Mouse (Mus musculus) megakaryocyte, adult 5-6 weeks (primary cell): ENCODE measurements around the gene Olfr911-ps1. TPM values are rescaled to one million over a fixed set of nuclear protein-coding genes. Genes with fewer than 3 reads are reported as not detected.

Experiments
- ATAC-seq: 2 replicates; pipeline ENCODE4 v1.8.0; 2016; ENCODE audit warnings: mild to moderate bottlenecking, inconsistent platforms; ENCODE audit not compliant: poor library complexity, severe bottlenecking
- total RNA-seq, 2 experiments: library from RNA; stranded (forward) in 1 of 2; stranded (reverse) in 1 of 2; fragments of 153-499, 151-499 nt in 1 of 2; fragments of 221-1000, 200-1000 nt in 1 of 2; gene quantifications; 2 replicates each; pipeline versions ENCODE4 v1.2.3 to v1.2.4; 2015 to 2017

Gene Olfr911-ps1
- total RNA-seq (2015) (not detected in 2 replicates), total RNA-seq (2017) (not detected in 2 replicates)

DNA sequence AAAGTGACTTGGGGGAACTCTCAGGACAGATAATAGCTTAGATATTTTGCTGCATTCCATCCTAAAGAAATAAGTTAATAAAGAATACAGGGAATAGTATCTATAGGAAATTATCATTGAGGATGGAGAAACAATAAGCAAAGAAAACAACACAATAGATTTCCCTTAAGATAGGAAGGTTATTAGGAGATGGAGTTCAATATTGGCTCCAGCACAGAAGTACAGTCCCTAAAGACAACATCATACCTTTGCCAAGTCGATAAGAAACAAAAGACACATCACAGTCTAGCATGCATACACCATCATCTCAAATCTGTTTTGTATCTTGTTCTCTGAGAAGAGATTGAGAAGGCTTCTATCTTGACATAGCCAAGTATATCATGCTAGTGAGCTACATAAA is at the start of gene Olfr911-ps1:
Olfr911-ps1 (plus strand) TSS at position 301 of the 400 bp plus-strand sequence.
- no peak for ATAC-seq

- no peak for ATAC-seq
Measured at GRCm38 (mm10) chr9:38486785-38487184, 34.6 kb upstream of the Olfr911-ps1 start, which contains the start of gene Olfr906. Gene Olfr906 (plus strand): TSS chr9:38487085.

DNA sequence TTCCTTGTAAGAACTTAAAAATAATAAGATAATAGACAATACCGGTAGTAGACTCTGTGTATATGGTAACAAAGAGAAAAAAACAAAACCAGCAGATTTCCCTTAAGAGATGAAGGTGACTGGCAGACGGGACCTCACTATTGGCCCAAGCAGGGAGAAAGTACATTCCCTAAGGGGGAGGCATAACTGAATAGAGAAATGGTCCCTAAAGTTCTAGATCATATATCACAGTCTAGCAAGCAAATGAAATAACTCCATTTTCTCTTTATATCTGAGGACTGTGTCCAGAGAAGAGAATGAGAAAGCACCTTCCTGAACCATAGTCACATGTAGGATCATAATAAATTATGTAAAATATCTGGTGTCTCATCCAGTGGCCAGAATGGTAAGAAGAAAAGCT is 25.9 kb upstream of the Olfr911-ps1 start, which contains the start of gene Olfr907:
Olfr907 (plus strand) TSS at position 301 of the 400 bp plus-strand sequence.
- no peak for ATAC-seq

- ATAC-seq: no peak
Measured at GRCm38 (mm10) chr9:38512353-38512752, 9.0 kb upstream of the Olfr911-ps1 start.

GRCm38 (mm10) chr9:38537549-38537948 is 16.2 kb downstream of the Olfr911-ps1 start, which contains the start of gene Olfr910:
Gene Olfr910 (plus strand): TSS chr9:38537849.
- ATAC-seq: no peak

Other genes starting within 250 kb of the Olfr911-ps1 start
- not detected in 2 replicates for gene Olfr896-ps1, start 230.5 kb upstream of the Olfr911-ps1 start, total RNA-seq (2015)
- not detected in 2 replicates for gene Olfr896-ps1, start 230.5 kb upstream of the Olfr911-ps1 start, total RNA-seq (2017)
- not detected in 2 replicates for gene Olfr25, start 192.5 kb upstream of the Olfr911-ps1 start, total RNA-seq (2015)
- not detected in 2 replicates for gene Olfr25, start 192.5 kb upstream of the Olfr911-ps1 start, total RNA-seq (2017)
- not detected in 2 replicates for gene Olfr898, start 173.2 kb upstream of the Olfr911-ps1 start, total RNA-seq (2015)
- gene Olfr898, start 173.2 kb upstream of the Olfr911-ps1 start, total RNA-seq (2017): not detected in 2 replicates
- not detected in 2 replicates for gene Olfr250, start 154.7 kb upstream of the Olfr911-ps1 start, total RNA-seq (2015)
- not detected in 2 replicates for gene Olfr250, start 154.7 kb upstream of the Olfr911-ps1 start, total RNA-seq (2017)
- gene Olfr251, start 144.5 kb upstream of the Olfr911-ps1 start, total RNA-seq (2015): not detected in 2 replicates
- not detected in 2 replicates for gene Olfr251, start 144.5 kb upstream of the Olfr911-ps1 start, total RNA-seq (2017)
- not detected in 2 replicates for gene Olfr147, start 119.9 kb upstream of the Olfr911-ps1 start, total RNA-seq (2015)
- not detected in 2 replicates for gene Olfr147, start 119.9 kb upstream of the Olfr911-ps1 start, total RNA-seq (2017)
- not detected in 2 replicates for gene Olfr901, start 92.1 kb upstream of the Olfr911-ps1 start, total RNA-seq (2015)
- not detected in 2 replicates for gene Olfr901, start 92.1 kb upstream of the Olfr911-ps1 start, total RNA-seq (2017)
- not detected in 2 replicates for gene Olfr902, start 73.9 kb upstream of the Olfr911-ps1 start, total RNA-seq (2015)
- gene Olfr902, start 73.9 kb upstream of the Olfr911-ps1 start, total RNA-seq (2017): not detected in 2 replicates
- not detected in 2 replicates for gene Olfr904, start 58.4 kb upstream of the Olfr911-ps1 start, total RNA-seq (2015)
- gene Olfr904, start 58.4 kb upstream of the Olfr911-ps1 start, total RNA-seq (2017): not detected in 2 replicates
- not detected in 2 replicates for gene Olfr905, start 50.5 kb upstream of the Olfr911-ps1 start, total RNA-seq (2015)
- gene Olfr905, start 50.5 kb upstream of the Olfr911-ps1 start, total RNA-seq (2017): not detected in 2 replicates
- gene Olfr906, start 34.5 kb upstream of the Olfr911-ps1 start, total RNA-seq (2015): not detected in 2 replicates
- not detected in 2 replicates for gene Olfr906, start 34.5 kb upstream of the Olfr911-ps1 start, total RNA-seq (2017)
- not detected in 2 replicates for gene Olfr907, start 25.8 kb upstream of the Olfr911-ps1 start, total RNA-seq (2015)
- not detected in 2 replicates for gene Olfr907, start 25.8 kb upstream of the Olfr911-ps1 start, total RNA-seq (2017)
- gene Olfr910, start 16.3 kb downstream of the Olfr911-ps1 start, total RNA-seq (2015): not detected in 2 replicates
- gene Olfr910, start 16.3 kb downstream of the Olfr911-ps1 start, total RNA-seq (2017): not detected in 2 replicates
- gene Olfr912, start 58.6 kb downstream of the Olfr911-ps1 start, total RNA-seq (2015): not detected in 2 replicates
- not detected in 2 replicates for gene Olfr912, start 58.6 kb downstream of the Olfr911-ps1 start, total RNA-seq (2017)
- gene Olfr913, start 71.2 kb downstream of the Olfr911-ps1 start, total RNA-seq (2015): not detected in 2 replicates
- not detected in 2 replicates for gene Olfr913, start 71.2 kb downstream of the Olfr911-ps1 start, total RNA-seq (2017)
- gene Olfr914, start 83.5 kb downstream of the Olfr911-ps1 start, total RNA-seq (2015): not detected in 2 replicates
- gene Olfr914, start 83.5 kb downstream of the Olfr911-ps1 start, total RNA-seq (2017): not detected in 2 replicates
- not detected in 2 replicates for gene Olfr916, start 138.3 kb downstream of the Olfr911-ps1 start, total RNA-seq (2015)
- not detected in 2 replicates for gene Olfr916, start 138.3 kb downstream of the Olfr911-ps1 start, total RNA-seq (2017)
- not detected in 2 replicates for gene Olfr917, start 144.3 kb downstream of the Olfr911-ps1 start, total RNA-seq (2015)
- not detected in 2 replicates for gene Olfr917, start 144.3 kb downstream of the Olfr911-ps1 start, total RNA-seq (2017)
- gene Olfr918, start 153.0 kb downstream of the Olfr911-ps1 start, total RNA-seq (2015): not detected in 2 replicates
- gene Olfr918, start 153.0 kb downstream of the Olfr911-ps1 start, total RNA-seq (2017): not detected in 2 replicates
- gene Olfr919, start 182.1 kb downstream of the Olfr911-ps1 start, total RNA-seq (2015): not detected in 2 replicates
- gene Olfr919, start 182.1 kb downstream of the Olfr911-ps1 start, total RNA-seq (2017): not detected in 2 replicates
- 65.7 and 75.8 TPM in 2 replicates for gene Vwa5a, start 196.7 kb downstream of the Olfr911-ps1 start, total RNA-seq (2015)
- 110 and 111 TPM in 2 replicates for gene Vwa5a, start 196.7 kb downstream of the Olfr911-ps1 start, total RNA-seq (2017)
- 0.50 and 0.76 TPM in 2 replicates for gene Olfr920, start 230.7 kb downstream of the Olfr911-ps1 start, total RNA-seq (2015)
- gene Olfr920, start 230.7 kb downstream of the Olfr911-ps1 start, total RNA-seq (2017): 0.12 and 0.48 TPM in 2 replicates